Mouse (Mus musculus): ENCODE results near the gene Gm7978.
"Not testable (repeated sequence)": the region's sequence is repeated elsewhere in the genome, so short reads cannot be mapped to it uniquely, and the experiment has no call there.

- not testable (repeated sequence) for TF ChIP-seq ZNF384 (IDR thresholded peaks at IDR 0.05; ENCODE audit: low read depth, low read length); CTCF (conservative IDR thresholded peaks at IDR 0.05 in 1 of 2, IDR thresholded peaks at IDR 0.05 in 1 of 2; ENCODE audit: low read depth in 2 of 2, low read length in 2 of 2)
Observed at GRCm38 (mm10) chr5:95775690-95776089, 39.7 kb upstream of the Gm7978 start, which contains the start of gene E330014E10Rik.

Data from CH12.LX (cell line).